Mouse (Mus musculus) limb, embryonic 11.5 days (tissue): ENCODE data around the gene Nr2c2. TPM values are rescaled to one million over a fixed set of nuclear protein-coding genes. Genes with fewer than 3 reads are reported as not detected.
A peak's percentile ranks its signal among the peaks of the same experiment; 100 is the strongest.

Source experiments
- ATAC-seq: fragments of 200-750 bp; cut with Nextera tagmentation; 2 replicates; pipeline ENCODE4 v1.8.0; 2017; ENCODE audit warnings: low read depth; ENCODE audit not compliant: insufficient number of reproducible peaks, low FRiP score, low TSS enrichment
- DNase-seq: peaks from one replicate; pipeline ENCODE4 v3.0.0-alpha.2; 2015; ENCODE audit warnings: low spot score
- H3K27ac ChIP-seq: fragments of 300-500 bp; sonication (generic); replicated peaks from 2 replicates; pipeline ENCODE4 v1.5.1; 2014; ENCODE audit warnings: low read depth, mild to moderate bottlenecking, low read length
- H3K27me3 ChIP-seq: fragments of 300-500 bp; sonication (generic); 2 replicates; pipeline ENCODE4 v1.6.1; 2014; ENCODE audit warnings: mild to moderate bottlenecking, low read length, mixed read lengths; ENCODE audit not compliant: control insufficient read depth, insufficient read depth
- H3K36me3 ChIP-seq: fragments of 300-500 bp; sonication (generic); 2 replicates; pipeline ENCODE4 v1.6.1; 2014; ENCODE audit warnings: mild to moderate bottlenecking, low read length, moderate library complexity, mixed read lengths; ENCODE audit not compliant: control insufficient read depth, insufficient read depth
- H3K4me1 ChIP-seq: fragments of 300-500 bp; sonication (generic); 2 replicates; pipeline ENCODE4 v1.6.1; 2014; ENCODE audit warnings: low read length, mixed read lengths; ENCODE audit not compliant: control insufficient read depth, insufficient read depth
- H3K4me2 ChIP-seq: fragments of 300-500 bp; sonication (generic); 2 replicates; pipeline ENCODE4 v1.6.1; 2014; ENCODE audit warnings: low read depth, mild to moderate bottlenecking, moderate library complexity; ENCODE audit not compliant: severe bottlenecking
- H3K4me3 ChIP-seq: fragments of 300-500 bp; sonication (generic); 2 replicates; pipeline ENCODE4 v1.5.1; 2014; ENCODE audit warnings: low read depth, low read length
- H3K9ac ChIP-seq: fragments of 300-500 bp; sonication (generic); 2 replicates; pipeline ENCODE4 v1.6.1; 2014; ENCODE audit warnings: mild to moderate bottlenecking, low read length
- H3K9me3 ChIP-seq: fragments of 300-500 bp; sonication (generic); 2 replicates; pipeline ENCODE4 v1.6.1; 2016; ENCODE audit warnings: low read length; ENCODE audit not compliant: control insufficient read depth
- whole genome bisulfite sequencing: fragments of 180-500 bp; shearing (Covaris S2); extraction: QIAGEN DNeasy Blood & Tissue Kit; methylation state at CpG from one replicate; pipeline ENCODE4 v1.1.7; 2014; 5-methylcytosine and 5-hydroxymethylcytosine counted together
- polyA plus RNA-seq: library from polyadenylated mRNA; unstranded; fragments of >200 nt; fragmentation: Nextera tagmentation; extraction: Ambion mirVana; gene quantifications from 2 replicates; pipeline ENCODE4 v1.2.1, GENCODE M21; 2014

The Nr2c2 gene
- polyA plus RNA-seq: 21.2 and 22.3 TPM in 2 replicates

- H3K36me3 ChIP-seq: no peaks in the 10 kb centered on the region
- peaks cover 3% of the 10 kb centered on the region; the same call in 1 of the 2 replicates for H3K4me1 ChIP-seq
- 0% methylated on average over 42 of the region's 58 CpGs for WGBS
- DNase-seq: peak; percentile 84
- no peaks in the 10 kb centered on the region for H3K27me3 ChIP-seq
- peak within 1 kb of the TSS; percentile 97 for H3K9ac ChIP-seq
- H3K27ac ChIP-seq: peak within 1 kb of the TSS; percentile 98
- peak within 1 kb of the TSS; percentile 80 for H3K4me3 ChIP-seq
- ATAC-seq: peak; percentile 45
- H3K9me3 ChIP-seq: no peaks in the 10 kb centered on the region
- peak within 1 kb of the TSS; percentile 65 for H3K4me2 ChIP-seq
Measured at GRCm38 (mm10) chr6:92091130-92091591, at the start of gene Nr2c2. TSS of gene Nr2c2 (plus strand) at chr6:92091390.

GRCm38 (mm10) chr6:92042055-92042454 is 49.1 kb upstream of the Nr2c2 start:
- ATAC-seq (no peak), DNase-seq (no peak)
- H3K9me3 ChIP-seq: no peaks in the 10 kb centered on the region

GRCm38 (mm10) chr6:92042850-92043249 is 48.3 kb upstream of the Nr2c2 start:
- Histone ChIP-seq H3K4me3 (no peak overlapping the region), H3K4me2 (no peak overlapping the region), H3K27me3 (no peaks in the 10 kb centered on the region), H3K9me3 (no peaks in the 10 kb centered on the region), H3K9ac (no peak overlapping the region), H3K27ac (no peak overlapping the region), H3K4me1 (no peaks in the 10 kb centered on the region), H3K36me3 (no peaks in the 10 kb centered on the region)
- ATAC-seq (no peak), DNase-seq (no peak)
- 85% methylated on average over 1 of the region's 1 CpGs for WGBS

More at GRCm38 (mm10) chr6:92042055-92042454, 49.1 kb upstream of the Nr2c2 start:
- WGBS: 94% methylated on average over 4 of the region's 4 CpGs
- no peaks in the 10 kb centered on the region for H3K36me3 ChIP-seq
- H3K9ac ChIP-seq: no peak overlapping the region
- H3K4me2 ChIP-seq: no peak overlapping the region
- no peak overlapping the region for H3K4me3 ChIP-seq
- no peaks in the 10 kb centered on the region for H3K27me3 ChIP-seq
- no peak overlapping the region for H3K27ac ChIP-seq
- H3K4me1 ChIP-seq: no peaks in the 10 kb centered on the region

- H3K9me3 ChIP-seq: no peaks in the 10 kb centered on the region
- no peak overlapping the region for H3K4me3 ChIP-seq
- no peak overlapping the region for H3K4me2 ChIP-seq
- DNase-seq (no peak), ATAC-seq (no peak)
- no peak overlapping the region for H3K27ac ChIP-seq
- H3K9ac ChIP-seq: no peak overlapping the region
- H3K27me3 ChIP-seq: no peaks in the 10 kb centered on the region
- WGBS: 43% methylated on average over 2 of the region's 2 CpGs
- no peaks in the 10 kb centered on the region for H3K36me3 ChIP-seq
- H3K4me1 ChIP-seq: no peaks in the 10 kb centered on the region; the same call in 1 of the 2 replicates
Measured at GRCm38 (mm10) chr6:92057768-92058167, 33.4 kb upstream of the Nr2c2 start.

GRCm38 (mm10) chr6:92061725-92062124 is 29.5 kb upstream of the Nr2c2 start:
- DNase-seq: no peak
- ATAC-seq: no peak
- H3K27me3 ChIP-seq: no peaks in the 10 kb centered on the region
- no peak overlapping the region for H3K4me3 ChIP-seq
- no peaks in the 10 kb centered on the region; the same call in 1 of the 2 replicates for H3K4me1 ChIP-seq
- no peaks in the 10 kb centered on the region for H3K36me3 ChIP-seq
- H3K27ac ChIP-seq: no peak overlapping the region
- H3K4me2 ChIP-seq: no peak overlapping the region
- WGBS: 74% methylated on average over 5 of the region's 5 CpGs
- no peaks in the 10 kb centered on the region for H3K9me3 ChIP-seq
- H3K9ac ChIP-seq: no peak overlapping the region

- no peaks in the 10 kb centered on the region for H3K27me3 ChIP-seq
- H3K9ac ChIP-seq: no peak overlapping the region
- no peaks in the 10 kb centered on the region for H3K36me3 ChIP-seq
- H3K4me3 ChIP-seq: no peak overlapping the region
- H3K27ac ChIP-seq: no peak overlapping the region
- ATAC-seq (no peak), DNase-seq (no peak)
- 81% methylated on average over 2 of the region's 2 CpGs for WGBS
- H3K9me3 ChIP-seq: no peaks in the 10 kb centered on the region
- no peaks in the 10 kb centered on the region; the same call in 1 of the 2 replicates for H3K4me1 ChIP-seq
- H3K4me2 ChIP-seq: no peak overlapping the region
Measured at GRCm38 (mm10) chr6:92063452-92063851, 27.7 kb upstream of the Nr2c2 start.

- Histone ChIP-seq H3K4me1 (no peaks in the 10 kb centered on the region; the same call in 1 of the 2 replicates), H3K36me3 (no peaks in the 10 kb centered on the region), H3K9ac (no peak overlapping the region), H3K4me3 (no peak overlapping the region), H3K4me2 (no peak overlapping the region), H3K9me3 (no peaks in the 10 kb centered on the region), H3K27me3 (no peaks in the 10 kb centered on the region), H3K27ac (no peak overlapping the region)
- 81% methylated on average over 10 of the region's 10 CpGs for WGBS
- ATAC-seq: no peak
- no peak for DNase-seq
Measured at GRCm38 (mm10) chr6:92064101-92064500, 27.1 kb upstream of the Nr2c2 start.

GRCm38 (mm10) chr6:92065721-92066496 is 25.3 kb upstream of the Nr2c2 start:
- DNase-seq: peak; percentile 70
- WGBS: 52% methylated on average over 12 of the region's 12 CpGs
- no peaks in the 10 kb centered on the region; the same call in 1 of the 2 replicates for H3K4me1 ChIP-seq
- H3K4me2 ChIP-seq: no peak overlapping the region
- H3K4me3 ChIP-seq: no peak overlapping the region
- ATAC-seq: 0 out of 2 replicates have a peak, but pooled peaks have one; percentile 31
- no peaks in the 10 kb centered on the region for H3K36me3 ChIP-seq
- no peak overlapping the region for H3K27ac ChIP-seq
- no peak overlapping the region for H3K9ac ChIP-seq
- no peaks in the 10 kb centered on the region for H3K9me3 ChIP-seq
- no peaks in the 10 kb centered on the region for H3K27me3 ChIP-seq
